Mouse (Mus musculus) induced T-regulatory cell, adult 2 months (primary cell): ENCODE measurements around the gene Cblb.

ENCODE experiments used
- DNase-seq: peaks from one replicate; pipeline ENCODE4 v3.0.0-alpha.2; 2012; ENCODE audit warnings: low read depth

Cblb gene

GRCm38 (mm10) chr16:52071766-52072209 is 40.8 kb downstream of the Cblb start:
- no peak for DNase-seq

DNA sequence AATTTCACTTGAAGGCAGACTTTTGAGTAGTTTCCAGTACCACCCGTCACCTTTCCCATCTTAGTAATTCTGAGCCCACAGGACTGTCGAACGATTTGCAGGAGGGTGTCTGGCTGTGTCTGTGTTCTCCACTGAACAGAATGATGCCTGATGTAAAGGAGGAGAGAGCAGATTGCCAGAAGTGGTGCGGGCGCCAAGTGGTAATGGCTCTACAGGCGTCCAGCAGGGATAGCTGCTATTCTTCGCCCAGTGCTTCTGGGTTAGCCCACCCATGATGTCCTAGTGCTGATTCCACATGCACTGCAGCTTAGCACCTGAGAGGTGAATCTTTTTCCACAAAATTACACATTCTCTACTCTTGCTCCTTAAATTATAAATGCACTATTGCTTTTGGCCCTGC is 45.6 kb downstream of the Cblb start:
- no peak for DNase-seq

DNA sequence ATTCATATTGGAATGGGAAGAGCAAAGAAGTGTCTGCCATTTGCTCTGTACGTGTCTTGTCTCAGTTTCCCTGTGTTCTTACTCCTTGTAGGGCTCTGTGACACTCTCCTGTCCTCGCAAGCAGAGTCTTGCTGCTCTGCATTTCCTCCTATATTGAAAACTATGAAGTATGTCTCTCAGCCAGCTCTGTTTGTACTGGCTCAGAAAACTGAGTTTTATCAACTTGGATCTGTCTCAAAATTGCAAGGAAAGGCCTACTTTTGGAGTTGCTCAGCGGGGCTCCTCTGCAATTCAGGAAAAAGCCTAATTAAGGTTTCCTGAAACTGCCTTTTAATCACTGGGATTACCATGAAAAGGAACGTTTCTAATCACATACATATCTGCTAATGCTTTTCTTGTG is 46.9 kb downstream of the Cblb start:
- no peak for DNase-seq

DNA sequence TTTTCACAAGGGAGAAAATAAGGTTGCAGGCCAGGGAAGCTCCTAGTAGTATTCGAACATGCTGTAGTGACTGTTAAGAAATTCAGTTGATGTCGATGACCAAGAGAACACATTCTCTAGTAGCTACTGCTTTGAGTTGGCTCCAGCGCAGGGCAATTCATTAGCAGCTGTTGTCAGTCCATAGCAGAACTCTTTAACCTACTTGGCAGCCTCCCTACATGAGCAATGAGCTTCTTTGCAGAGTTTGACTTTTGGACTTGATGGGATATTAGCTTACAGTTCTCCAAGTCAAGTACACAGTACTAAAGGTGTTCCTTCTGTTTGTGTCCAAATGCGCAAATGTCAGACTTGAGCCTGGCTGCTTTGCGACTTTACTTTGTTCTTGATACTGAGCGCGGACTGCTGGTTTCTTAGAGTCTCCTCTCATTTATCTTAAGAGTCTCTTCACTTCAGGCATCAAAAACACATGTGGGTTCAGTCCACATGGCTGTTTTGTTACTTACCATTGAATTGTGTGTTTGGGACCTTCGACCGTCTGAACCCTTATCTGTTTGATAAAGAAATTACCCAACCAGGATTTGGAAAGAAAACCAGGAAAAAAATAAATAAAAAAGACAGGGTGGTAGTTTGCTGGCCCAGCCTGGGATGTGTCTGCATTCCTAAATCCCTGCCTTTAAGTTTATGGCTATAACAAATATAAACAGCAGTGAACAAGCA is 47.9 kb downstream of the Cblb start:
- DNase-seq, result no peak

DNA sequence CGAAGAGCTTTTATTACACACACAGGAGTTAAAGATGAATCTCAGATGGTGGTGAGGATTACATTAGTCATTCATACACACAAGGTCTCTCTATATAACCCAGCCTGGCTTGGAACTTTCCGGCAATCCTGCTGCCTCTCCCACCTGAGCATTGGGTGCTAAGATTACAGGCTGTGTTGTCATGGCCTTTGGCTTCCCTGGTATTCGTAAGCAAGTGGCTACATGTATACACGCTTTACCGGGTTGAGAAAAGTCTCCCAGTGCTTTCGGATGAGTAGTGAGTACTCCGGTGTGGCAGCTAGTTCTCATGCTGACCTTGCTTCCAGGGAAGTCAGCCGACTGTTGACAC is 48.4 kb downstream of the Cblb start:
- no peak for DNase-seq

DNA sequence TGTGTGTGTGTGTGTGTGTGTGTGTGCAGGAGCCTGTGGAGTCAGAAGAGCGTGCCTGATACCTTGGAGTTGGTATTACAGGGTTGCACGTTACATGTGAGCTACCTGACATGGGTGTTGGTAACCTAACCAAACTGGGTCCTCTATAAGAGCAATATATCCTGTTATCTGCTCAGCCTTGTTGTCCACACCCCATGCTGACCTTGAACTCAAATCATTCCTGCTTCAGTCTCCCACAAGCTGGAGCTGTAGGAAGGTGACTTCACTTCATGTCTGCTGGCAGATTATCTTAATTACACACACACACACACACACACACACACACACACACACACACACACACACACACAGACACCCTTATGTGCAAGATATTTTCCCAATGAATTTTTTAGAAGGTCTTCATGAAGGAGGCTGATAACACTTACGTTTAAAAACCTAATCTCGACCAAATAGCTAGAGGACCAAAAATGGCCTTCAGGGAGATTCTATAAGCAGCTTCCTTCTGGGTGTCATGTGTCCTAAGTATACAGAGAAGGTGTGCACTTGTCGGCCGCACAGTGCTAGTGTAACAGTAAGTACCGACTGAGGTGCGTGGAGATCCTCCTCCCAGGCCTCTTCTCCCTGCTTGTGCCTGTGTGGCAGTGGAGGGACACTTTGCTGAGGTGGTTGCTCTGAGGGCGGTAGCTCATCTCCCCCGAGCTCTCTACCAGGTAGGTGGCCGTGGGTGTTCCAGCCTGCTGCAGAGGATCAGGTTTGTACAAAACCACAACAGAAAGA is 49.8 kb downstream of the Cblb start:
- peak; percentile 63 for DNase-seq

DNA sequence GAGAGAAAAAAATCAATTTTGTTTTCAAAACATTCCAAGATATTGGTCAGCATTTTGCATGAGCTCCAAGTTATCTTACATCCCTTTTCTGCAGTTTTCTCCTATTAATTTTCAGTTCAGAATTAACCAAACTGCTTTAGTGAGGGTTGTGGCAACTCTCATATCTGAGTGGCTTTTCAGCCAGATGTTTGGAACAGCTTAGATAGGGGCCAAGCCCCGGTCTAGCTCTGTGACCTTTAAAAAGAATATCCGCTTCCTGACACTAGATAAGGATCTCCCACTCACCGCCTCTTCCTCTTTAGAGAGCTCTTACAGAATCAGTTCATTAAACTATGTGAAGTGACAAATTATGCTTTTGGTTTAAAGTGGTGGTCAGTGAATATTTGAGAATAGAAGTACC is 50.7 kb downstream of the Cblb start:
- peak; percentile 88 for DNase-seq

- peak; percentile 49 for DNase-seq
These were observed 55.9 kb downstream of the Cblb start for GRCm38 (mm10) chr16:52086793-52087450.

GRCm38 (mm10) chr16:52089354-52089753 is 58.3 kb downstream of the Cblb start:
- no peak for DNase-seq

- no peak for DNase-seq
These were observed 59.9 kb downstream of the Cblb start for GRCm38 (mm10) chr16:52090899-52091298.

DNA sequence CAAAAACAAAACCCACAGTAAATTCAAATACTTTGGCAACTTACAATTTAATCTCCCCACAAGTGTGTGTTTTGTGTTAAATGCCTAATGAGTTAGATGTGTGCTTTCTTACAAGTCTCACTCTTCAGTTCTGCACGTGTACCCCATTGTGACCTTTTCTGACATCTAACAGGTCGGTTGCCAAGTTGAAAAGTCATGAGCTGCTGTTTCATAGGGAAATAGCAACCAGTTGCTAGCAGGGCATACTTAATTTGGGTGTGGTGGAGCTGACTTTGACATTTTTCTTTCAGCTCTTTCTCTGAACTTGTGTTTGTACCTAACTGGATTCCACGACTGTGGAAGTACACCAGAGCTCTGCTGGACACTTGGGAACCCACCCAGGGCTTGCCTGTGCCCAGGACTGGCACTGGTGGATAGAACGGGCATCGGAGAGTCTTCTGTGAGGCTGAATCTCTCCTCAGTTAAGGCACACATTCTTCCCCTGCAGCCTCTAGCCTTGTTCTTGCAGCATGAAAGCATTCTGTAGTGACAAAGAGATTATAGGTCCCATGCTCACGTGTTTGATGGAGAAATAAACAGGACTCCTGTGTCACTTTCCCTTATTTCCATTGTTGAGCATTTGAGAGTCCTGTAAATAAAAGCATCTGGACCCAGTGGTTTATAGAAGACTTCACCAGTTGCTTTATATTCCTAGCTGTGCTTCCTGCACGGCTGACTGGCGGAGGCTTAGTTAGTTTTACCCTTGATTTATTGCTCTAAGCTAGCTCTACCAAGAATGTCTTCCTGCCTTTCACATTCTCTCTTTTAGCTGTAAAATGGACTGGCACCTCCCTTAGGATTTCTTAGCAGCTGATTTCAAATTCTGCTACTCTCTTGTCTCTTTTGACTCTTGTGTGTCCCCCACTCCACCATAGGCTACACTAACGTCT is 62.6 kb downstream of the Cblb start:
- no peak for DNase-seq

GRCm38 (mm10) chr16:52094735-52095459 is 63.9 kb downstream of the Cblb start:
- DNase-seq, result peak; percentile 84

- peak; percentile 73 for DNase-seq
These were observed 64.6 kb downstream of the Cblb start for GRCm38 (mm10) chr16:52095643-52096042.

GRCm38 (mm10) chr16:52100466-52100865 is 69.4 kb downstream of the Cblb start:
- DNase-seq, result no peak

DNA sequence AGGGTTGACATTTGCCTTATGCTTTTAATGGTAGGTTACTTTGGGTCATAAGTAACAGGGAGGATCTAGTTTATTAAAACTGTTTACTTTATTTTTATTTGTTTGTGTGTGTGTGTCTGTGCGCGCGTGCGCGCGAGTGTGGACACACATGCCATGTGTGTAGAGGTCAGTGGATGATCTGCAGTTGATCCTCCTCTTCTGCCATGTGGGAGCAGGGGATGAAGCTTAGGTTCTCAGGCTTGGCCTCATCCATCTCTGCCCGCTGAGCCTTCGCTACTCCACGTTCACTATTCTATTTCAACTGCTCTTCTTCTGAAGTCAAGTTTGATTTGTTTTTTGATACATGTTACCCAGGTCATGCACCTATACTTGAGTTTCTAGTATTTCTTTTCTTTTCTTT is 73.6 kb downstream of the Cblb start:
- no peak for DNase-seq

DNA sequence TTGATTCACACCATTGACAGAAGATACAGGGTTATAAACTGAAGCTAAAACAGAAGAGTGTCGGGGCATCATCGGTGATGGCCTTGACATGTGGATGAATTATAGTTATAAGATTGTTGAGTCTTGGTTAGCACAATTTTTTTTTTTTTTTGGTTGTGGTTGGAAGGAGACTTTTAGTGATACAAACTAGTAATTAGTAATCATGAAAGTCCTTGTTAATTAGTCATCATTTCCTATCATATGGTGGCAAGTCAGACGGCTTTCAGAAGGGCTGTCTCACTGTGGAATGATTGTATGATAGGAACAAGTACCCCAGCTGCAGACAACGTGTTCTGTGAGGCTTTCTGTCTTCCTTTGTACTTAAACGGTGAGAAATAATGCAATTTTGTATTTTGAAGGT is 76.8 kb downstream of the Cblb start:
- DNase-seq, result peak; percentile 53

DNA sequence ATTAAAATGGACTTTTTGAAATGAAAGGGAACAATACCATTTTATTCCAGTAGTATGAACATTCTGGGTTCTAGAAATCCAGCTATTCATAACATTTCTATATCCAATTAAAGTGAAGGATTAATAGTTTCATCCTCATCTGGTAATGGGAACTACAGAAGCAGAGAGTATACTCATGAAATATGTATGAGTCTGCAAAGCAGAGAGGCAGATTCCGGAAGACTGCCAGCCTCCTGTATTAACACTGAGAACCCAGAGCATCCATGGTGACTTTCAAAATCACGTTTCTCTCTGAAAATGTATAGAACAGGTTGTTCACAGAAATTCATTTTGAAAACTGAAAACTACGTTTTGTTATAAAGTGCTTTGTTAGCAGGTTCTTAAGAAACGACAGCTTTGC is 83.4 kb downstream of the Cblb start:
- no peak for DNase-seq

DNA sequence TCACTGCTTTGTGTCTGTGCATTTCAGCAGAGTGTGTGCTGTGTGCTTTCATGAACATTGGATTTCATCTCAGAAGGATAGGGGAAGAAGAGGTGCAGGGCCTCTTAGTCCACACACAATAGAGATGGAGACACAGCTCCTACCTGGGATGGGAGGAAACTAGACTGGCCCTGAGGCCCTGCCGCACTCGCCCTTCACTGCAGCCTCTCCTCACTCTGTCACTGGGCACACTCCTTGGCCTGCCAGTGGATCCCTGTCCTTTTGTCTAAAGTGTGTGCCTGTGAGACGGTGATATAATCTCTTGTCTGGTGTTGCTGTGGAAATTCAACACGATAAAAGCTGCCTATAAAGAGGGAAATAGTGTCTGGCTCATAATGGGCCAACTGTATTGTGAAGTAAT is 88.0 kb downstream of the Cblb start:
- DNase-seq, result no peak

DNA sequence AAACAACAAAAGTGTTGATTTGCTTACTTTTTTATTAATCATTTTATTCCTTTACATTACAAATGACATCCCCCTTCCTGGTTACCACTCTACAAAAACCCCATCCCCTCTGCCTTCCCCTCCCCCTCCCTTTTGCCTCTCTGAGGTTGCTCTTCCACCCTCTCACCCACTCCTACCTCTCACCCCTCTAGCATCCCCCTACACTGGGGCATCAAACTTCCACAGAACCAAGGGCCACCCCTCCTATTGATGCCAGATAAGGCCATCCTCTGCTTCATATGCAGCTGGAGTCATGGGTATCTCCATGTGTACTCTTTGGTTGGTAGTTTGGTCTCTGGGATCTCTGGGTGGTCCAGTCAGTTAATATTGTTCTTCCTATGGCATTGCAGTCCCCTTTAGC is 93.9 kb downstream of the Cblb start:
- no peak for DNase-seq

DNA sequence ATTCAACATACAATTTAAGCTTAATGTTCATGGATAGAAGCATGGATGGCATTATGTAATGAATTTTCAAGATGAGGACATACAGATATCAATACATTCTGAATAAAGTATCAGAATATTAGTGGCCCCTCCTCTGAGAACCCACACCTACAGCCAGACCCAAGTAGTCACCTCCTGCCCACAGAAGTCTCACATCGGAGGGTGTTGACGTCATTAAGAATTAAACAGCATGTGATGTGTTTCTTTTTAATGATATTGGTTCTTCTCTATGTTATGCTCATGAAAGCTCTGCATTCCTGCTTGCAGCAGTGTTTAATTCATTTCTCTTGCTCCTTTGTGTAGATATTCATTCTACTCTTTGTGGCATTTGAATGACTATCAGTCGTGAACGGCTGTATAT is 94.9 kb downstream of the Cblb start:
- DNase-seq, result no peak

DNA sequence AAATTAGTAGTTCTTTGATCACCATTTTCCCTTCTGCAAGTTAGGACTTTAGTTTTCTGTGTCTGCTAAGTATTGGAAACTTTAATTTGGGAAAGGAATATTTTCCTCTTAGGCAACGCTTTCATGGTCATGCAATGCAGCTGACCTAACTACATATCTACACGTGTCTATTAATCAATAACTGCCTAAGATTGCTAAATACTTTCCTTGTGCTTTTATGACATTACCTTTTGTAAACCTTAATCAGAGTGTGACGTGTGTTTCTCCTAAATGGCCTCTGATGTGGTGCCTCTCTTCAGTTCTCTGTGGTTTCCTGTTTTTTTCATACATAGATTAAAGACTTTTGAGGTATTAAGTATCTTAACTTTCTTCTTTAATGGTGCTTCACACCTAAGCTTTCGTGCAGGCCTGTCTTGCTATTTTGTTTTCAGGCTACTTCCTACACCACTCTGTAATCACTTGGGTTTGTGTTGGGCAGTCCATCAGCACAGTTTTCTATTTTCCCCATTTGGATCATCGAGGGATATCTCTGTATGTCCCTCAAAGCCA is 98.4 kb downstream of the Cblb start:
- DNase-seq, result peak; percentile 82
